Mouse (Mus musculus): ENCODE results near the gene Mustn1.

DNA sequence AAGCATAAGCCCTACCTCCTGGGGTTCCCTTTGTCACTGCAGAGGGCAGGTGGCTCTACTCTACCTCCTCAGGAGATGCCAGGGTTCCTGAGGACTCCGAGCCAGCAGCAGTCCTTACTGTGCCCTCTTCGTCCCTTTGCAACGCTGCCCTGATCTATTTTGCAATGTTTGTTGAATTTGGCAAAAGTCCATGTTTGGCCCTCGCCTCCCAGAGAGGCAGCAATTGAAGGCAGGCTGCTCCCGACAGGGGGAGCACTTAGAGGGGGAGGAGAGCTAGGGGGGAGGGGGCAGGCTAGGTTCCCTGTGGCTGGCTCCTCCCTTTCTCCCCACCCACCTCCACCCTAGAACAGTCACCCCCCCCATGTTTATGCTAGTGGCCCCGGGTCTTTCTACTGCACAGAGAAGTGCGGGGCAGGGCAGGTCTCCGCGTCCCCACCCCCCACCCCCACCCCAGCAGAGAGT, 9.3 kb downstream of the Mustn1 start:
- TF ChIP-seq CTCF (IDR thresholded peaks at IDR 0.05; ENCODE audit: low read depth), result peak; percentile 59
- TF ChIP-seq EP300 (IDR thresholded peaks at IDR 0.05; ENCODE audit: low read depth), result no peak

All from liver, embryonic 14.5 days (tissue).